Mouse (Mus musculus): Measurements from ENCODE around the gene Acot3. TPM values are rescaled to one million over a fixed set of nuclear protein-coding genes. Genes with fewer than 3 reads are reported as not detected.
"Not testable (repeated sequence)": the region's sequence is repeated elsewhere in the genome, so short reads cannot be mapped to it uniquely, and the experiment has no call there.

The Acot3 gene
- polyA plus RNA-seq, 1 experiment from 2014 or later = not detected

GRCm38 (mm10) chr12:84023052-84023745 lies 28.7 kb upstream of the Acot3 start:
- Histone ChIP-seq H3K36me3 (no peaks in the 10 kb centered on the region), H3K9me3 (no peaks in the 10 kb centered on the region), H3K27me3 (no peaks in the 10 kb centered on the region), H3K4me2 (no peak overlapping the region), H3K27ac (no peak overlapping the region), H3K9ac (no peak overlapping the region), H3K4me3 (no peak overlapping the region), H3K4me1 (no peaks in the 10 kb centered on the region)
- no peak for ATAC-seq (ENCODE audit: insufficient number of reproducible peaks, low FRiP score, low TSS enrichment, low read depth)
- WGBS = 78% methylated on average over 9 of the region's 9 CpGs

GRCm38 (mm10) chr12:84025888-84026287 lies 26.1 kb upstream of the Acot3 start:
- Histone ChIP-seq H3K4me1 (no peaks in the 10 kb centered on the region), H3K27ac (no peak overlapping the region), H3K4me3 (no peak overlapping the region), H3K9me3 (no peaks in the 10 kb centered on the region), H3K27me3 (no peaks in the 10 kb centered on the region), H3K9ac (no peak overlapping the region), H3K4me2 (no peak overlapping the region), H3K36me3 (no peaks in the 10 kb centered on the region)
- WGBS = 81% methylated on average over 7 of the region's 7 CpGs
- ATAC-seq (ENCODE audit: insufficient number of reproducible peaks, low FRiP score, low TSS enrichment, low read depth) = no peak

- H3K9ac ChIP-seq; H3K4me2 ChIP-seq; H3K36me3 ChIP-seq; H3K27ac ChIP-seq; H3K9me3 ChIP-seq; H3K4me3 ChIP-seq; H3K4me1 ChIP-seq; ATAC-seq (ENCODE audit: insufficient number of reproducible peaks, low FRiP score, low TSS enrichment, low read depth); H3K27me3 ChIP-seq: not testable (repeated sequence)
- WGBS = 68% methylated on average over 3 of the region's 3 CpGs
Measured at GRCm38 (mm10) chr12:84028328-84028727, 23.6 kb upstream of the Acot3 start.

- not testable (repeated sequence) for H3K4me2 ChIP-seq; H3K27me3 ChIP-seq; H3K4me1 ChIP-seq; H3K36me3 ChIP-seq; H3K27ac ChIP-seq; H3K4me3 ChIP-seq; H3K9me3 ChIP-seq; ATAC-seq (ENCODE audit: insufficient number of reproducible peaks, low FRiP score, low TSS enrichment, low read depth); H3K9ac ChIP-seq
- WGBS = 100% methylated on average over 1 of the region's 1 CpGs
Measured at GRCm38 (mm10) chr12:84029043-84029442, 22.9 kb upstream of the Acot3 start.

- no peak overlapping the region for H3K9ac ChIP-seq
- H3K4me2 ChIP-seq = no peak overlapping the region
- H3K4me3 ChIP-seq = no peak overlapping the region
- no peaks in the 10 kb centered on the region for H3K4me1 ChIP-seq
- WGBS = 63% methylated on average over 4 of the region's 4 CpGs
- no peaks in the 10 kb centered on the region for H3K36me3 ChIP-seq
- ATAC-seq (ENCODE audit: insufficient number of reproducible peaks, low FRiP score, low TSS enrichment, low read depth) = no peak
- no peaks in the 10 kb centered on the region for H3K27me3 ChIP-seq
- H3K27ac ChIP-seq = no peak overlapping the region
- no peaks in the 10 kb centered on the region for H3K9me3 ChIP-seq
Measured at GRCm38 (mm10) chr12:84030659-84031332, 21.1 kb upstream of the Acot3 start.

GRCm38 (mm10) chr12:84032854-84033253 lies 19.1 kb upstream of the Acot3 start:
- Histone ChIP-seq H3K9ac (no peak overlapping the region), H3K27me3 (no peaks in the 10 kb centered on the region), H3K27ac (no peak overlapping the region), H3K4me1 (no peaks in the 10 kb centered on the region), H3K9me3 (no peaks in the 10 kb centered on the region), H3K4me3 (no peak overlapping the region), H3K4me2 (no peak overlapping the region), H3K36me3 (no peaks in the 10 kb centered on the region)
- WGBS = 93% methylated on average over 4 of the region's 4 CpGs
- no peak for ATAC-seq (ENCODE audit: insufficient number of reproducible peaks, low FRiP score, low TSS enrichment, low read depth)

GRCm38 (mm10) chr12:84033302-84033701 lies 18.6 kb upstream of the Acot3 start:
- not testable (repeated sequence) for H3K4me2 ChIP-seq, H3K27me3 ChIP-seq

GRCm38 (mm10) chr12:84034108-84034507 lies 17.8 kb upstream of the Acot3 start:
- H3K4me2 ChIP-seq = no peak overlapping the region
- 42% methylated on average over 4 of the region's 4 CpGs for WGBS
- no peaks in the 10 kb centered on the region for H3K27me3 ChIP-seq
- H3K36me3 ChIP-seq = no peaks in the 10 kb centered on the region
- H3K27ac ChIP-seq = no peak overlapping the region
- no peak for ATAC-seq (ENCODE audit: insufficient number of reproducible peaks, low FRiP score, low TSS enrichment, low read depth)
- no peak overlapping the region for H3K9ac ChIP-seq
- H3K4me3 ChIP-seq = no peak overlapping the region
- no peaks in the 10 kb centered on the region for H3K9me3 ChIP-seq
- no peaks in the 10 kb centered on the region for H3K4me1 ChIP-seq

More at GRCm38 (mm10) chr12:84033302-84033701, 18.6 kb upstream of the Acot3 start:
- WGBS = 70% methylated on average over 2 of the region's 2 CpGs
- not testable (repeated sequence) for H3K9me3 ChIP-seq; H3K4me3 ChIP-seq; H3K9ac ChIP-seq; H3K4me1 ChIP-seq; H3K27ac ChIP-seq; H3K36me3 ChIP-seq; ATAC-seq (ENCODE audit: insufficient number of reproducible peaks, low FRiP score, low TSS enrichment, low read depth)

- not testable (repeated sequence) for ATAC-seq (ENCODE audit: insufficient number of reproducible peaks, low FRiP score, low TSS enrichment, low read depth); H3K27me3 ChIP-seq; H3K4me1 ChIP-seq; H3K27ac ChIP-seq; H3K9me3 ChIP-seq; H3K36me3 ChIP-seq
- WGBS = 7% methylated on average over 22 of the region's 32 CpGs
- peak within 1 kb of the TSS; percentile 46 for H3K4me3 ChIP-seq
- H3K4me2 ChIP-seq = peak within 1 kb of the TSS; percentile 67
- 0 out of 2 replicates have a peak within 1 kb of the TSS, but pooled peaks have one; percentile 20 for H3K9ac ChIP-seq
Measured at GRCm38 (mm10) chr12:84038241-84038640, 13.7 kb upstream of the Acot3 start, which contains the start of gene Acot4. Gene Acot4 (plus strand): TSS chr12:84038379.

GRCm38 (mm10) chr12:84038691-84039111 lies 13.2 kb upstream of the Acot3 start, which contains the start of gene Gm49366:
Gene Gm49366 (plus strand): TSS chr12:84038935.
- not testable (repeated sequence) for H3K4me1 ChIP-seq, H3K27ac ChIP-seq, H3K36me3 ChIP-seq, H3K27me3 ChIP-seq, H3K9me3 ChIP-seq
- WGBS = 1% methylated on average over 39 of the region's 39 CpGs
- Histone ChIP-seq H3K4me3 (peak within 1 kb of the TSS; percentile 46), H3K9ac (0 out of 2 replicates have a peak within 1 kb of the TSS, but pooled peaks have one; percentile 20), H3K4me2 (peak within 1 kb of the TSS; percentile 67)
- 0 out of 2 replicates have a peak, but pooled peaks have one; percentile 24 for ATAC-seq (ENCODE audit: insufficient number of reproducible peaks, low FRiP score, low TSS enrichment, low read depth)

GRCm38 (mm10) chr12:84042248-84042647 lies 9.7 kb upstream of the Acot3 start:
- ATAC-seq (ENCODE audit: insufficient number of reproducible peaks, low FRiP score, low TSS enrichment, low read depth) = no peak
- H3K9me3 ChIP-seq = no peaks in the 10 kb centered on the region
- WGBS = 84% methylated on average over 5 of the region's 5 CpGs
- H3K27ac ChIP-seq = no peak overlapping the region
- no peaks in the 10 kb centered on the region for H3K27me3 ChIP-seq
- no peak overlapping the region for H3K4me3 ChIP-seq
- H3K4me1 ChIP-seq = no peaks in the 10 kb centered on the region
- no peak overlapping the region for H3K9ac ChIP-seq
- H3K36me3 ChIP-seq = no peaks in the 10 kb centered on the region
- no peak overlapping the region for H3K4me2 ChIP-seq

GRCm38 (mm10) chr12:84044045-84044444 lies 7.9 kb upstream of the Acot3 start:
- no peak for ATAC-seq (ENCODE audit: insufficient number of reproducible peaks, low FRiP score, low TSS enrichment, low read depth)
- WGBS = 59% methylated on average over 2 of the region's 2 CpGs
- H3K9ac ChIP-seq = no peak overlapping the region

More at GRCm38 (mm10) chr12:84044045-84044444, 7.9 kb upstream of the Acot3 start:
- Histone ChIP-seq H3K4me2 (no peak overlapping the region), H3K4me1 (no peaks in the 10 kb centered on the region), H3K9me3 (no peaks in the 10 kb centered on the region; the same call in 1 of the 2 replicates), H3K27ac (no peak overlapping the region), H3K27me3 (no peaks in the 10 kb centered on the region), H3K4me3 (no peak overlapping the region), H3K36me3 (no peaks in the 10 kb centered on the region)

Data from limb, embryonic 15.5 days (tissue).